Mouse (Mus musculus) olfactory bulb, adult 2 months (tissue): ENCODE data around the gene Myadml2.

ENCODE experiments used
- CTCF ChIP-seq: fragments of 200-500 bp; IDR thresholded peaks from 2 replicates; pipeline ENCODE4 v1.5.1; 2012; ENCODE audit warnings: low read depth, mild to moderate bottlenecking, low read length, moderate library complexity; ENCODE audit not compliant: insufficient read depth
- POLR2A ChIP-seq: fragments of 200-500 bp; IDR thresholded peaks from 2 replicates; pipeline ENCODE4 v1.6.1; 2012; ENCODE audit warnings: mild to moderate bottlenecking, low read depth, low read length, moderate library complexity; ENCODE audit not compliant: insufficient read depth

GRCm38 (mm10) chr11:120612763-120613162 lies 35.2 kb downstream of the Myadml2 start:
- TF ChIP-seq CTCF, result peak; percentile 45
- TF ChIP-seq POLR2A, result no peak
